Mouse (Mus musculus): Measurements from ENCODE around the gene Nrros. TPM values are rescaled to one million over a fixed set of nuclear protein-coding genes. Genes with fewer than 3 reads are reported as not detected.
A peak's percentile ranks its signal among the peaks of the same experiment; 100 is the strongest.

The Nrros gene
- 8.0 and 8.4 TPM in 2 replicates for polyA plus RNA-seq (2015; fragmentation: Nextera tagmentation; extraction: Ambion mirVana)

DNA sequence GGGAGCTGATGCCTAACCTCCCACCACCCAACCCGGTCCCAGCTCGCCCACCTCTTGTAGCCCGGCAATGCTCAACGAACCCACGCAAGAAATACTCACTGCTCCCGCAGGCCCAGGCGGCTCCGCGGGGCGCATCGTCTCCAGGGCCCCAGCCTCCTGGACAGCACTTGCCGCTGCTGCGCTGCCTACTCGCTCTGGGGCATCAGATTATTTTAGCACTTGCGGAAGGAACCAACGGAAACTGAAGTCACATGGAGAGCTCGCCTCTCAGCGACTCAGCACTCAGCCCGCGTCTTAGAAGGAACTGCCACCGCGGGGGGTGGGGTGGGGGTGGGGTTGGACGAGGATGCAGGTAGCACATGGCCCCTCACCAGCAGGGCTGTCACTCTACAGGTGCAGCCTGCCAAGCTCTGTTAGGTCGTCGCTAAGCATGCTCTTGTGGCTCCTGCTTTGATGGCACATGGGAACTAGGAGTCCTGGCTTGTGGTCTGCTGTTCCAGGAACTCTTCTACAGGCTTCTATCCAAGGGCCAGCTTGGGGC is at the start of gene Nrros:
Gene Nrros (minus strand): TSS at position 314 of the 541 bp plus-strand sequence.
- ATAC-seq (ENCODE audit: low FRiP score, low read depth), result no peak
- WGBS, result 2% methylated on average over 25 of the region's 25 CpGs
- H3K27ac ChIP-seq (replicated peaks), result no peak within 1 kb of the TSS
- no peaks in the 10 kb centered on the region for H3K9me3 ChIP-seq
- H3K4me3 ChIP-seq, result peak within 1 kb of the TSS; percentile 39
- peak within 1 kb of the TSS; percentile 45 for H3K9ac ChIP-seq
- H3K36me3 ChIP-seq, result no peaks in the 10 kb centered on the region
- H3K27me3 ChIP-seq, result peaks cover 9% of the 10 kb centered on the region; the same call in 1 of the 2 replicates
- peaks cover 9% of the 10 kb centered on the region for H3K4me1 ChIP-seq (replicated peaks)
- H3K4me2 ChIP-seq, result peak within 1 kb of the TSS; percentile 83

DNA sequence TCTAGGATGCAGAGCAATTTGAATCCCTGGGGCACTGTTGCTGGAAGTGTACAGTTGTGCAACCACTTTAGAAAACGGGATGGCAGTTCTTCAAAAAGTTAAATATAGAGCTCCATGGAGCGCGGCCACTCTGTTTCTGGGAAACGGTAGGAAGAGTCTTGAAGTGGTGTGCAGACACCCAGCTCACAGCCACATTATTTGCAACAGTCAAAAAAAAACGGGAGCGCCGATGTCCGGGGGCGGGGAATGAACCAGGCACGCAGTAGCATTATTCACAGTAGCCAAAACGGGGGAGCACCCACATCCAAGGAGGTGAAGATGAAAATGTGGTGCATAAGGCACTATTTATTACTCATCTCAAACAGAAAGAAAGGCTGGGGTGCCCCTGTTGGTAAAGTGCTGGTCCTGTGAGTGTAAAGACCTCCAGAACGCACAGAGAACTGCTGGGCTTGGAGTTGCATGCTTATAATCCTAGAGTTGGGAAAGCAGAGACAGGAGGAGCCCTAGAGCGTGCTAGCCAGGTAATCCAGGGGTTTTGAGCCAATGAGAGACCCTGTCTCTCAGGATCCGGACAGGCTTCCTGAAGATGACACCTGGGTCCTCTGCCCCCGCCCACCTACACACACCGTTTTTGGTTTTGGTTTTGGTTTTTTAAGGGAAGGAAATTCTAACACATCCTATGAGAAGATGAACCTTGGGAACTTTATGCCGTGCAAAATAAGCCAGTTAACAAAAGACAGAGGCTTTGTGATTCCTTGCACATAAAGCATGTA is 49.6 kb upstream of the Nrros start:
- no peak overlapping the region for H3K27ac ChIP-seq (replicated peaks)
- ATAC-seq (ENCODE audit: low FRiP score, low read depth), result no peak
- H3K4me1 ChIP-seq (replicated peaks), result no peaks in the 10 kb centered on the region
- H3K36me3 ChIP-seq, result no peaks in the 10 kb centered on the region
- H3K27me3 ChIP-seq, result no peaks in the 10 kb centered on the region
- no peak overlapping the region for H3K4me3 ChIP-seq
- H3K9ac ChIP-seq, result no peak overlapping the region
- H3K4me2 ChIP-seq, result no peak overlapping the region
- 81% methylated on average over 17 of the region's 17 CpGs for WGBS
- H3K9me3 ChIP-seq, result no peaks in the 10 kb centered on the region

DNA sequence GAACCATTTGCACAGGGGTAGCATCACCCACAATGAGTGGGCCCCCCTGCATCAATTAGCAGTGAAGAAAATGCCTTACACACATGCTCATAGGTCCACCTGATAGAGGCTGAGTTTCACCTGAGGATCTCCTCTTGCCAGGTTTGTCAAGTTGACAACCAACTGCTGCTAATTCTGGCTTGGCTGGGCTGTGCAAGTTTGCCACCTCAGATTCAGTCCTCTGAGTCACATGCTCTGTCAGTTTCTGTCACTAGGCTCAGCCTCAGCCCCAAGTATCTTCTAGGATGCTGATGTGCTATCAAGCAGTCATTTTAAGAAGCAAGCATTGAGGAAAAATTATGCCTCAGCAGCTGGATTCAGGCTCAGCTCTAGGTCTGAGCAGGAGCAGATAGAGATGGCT is 48.8 kb upstream of the Nrros start:
- no peaks in the 10 kb centered on the region for H3K9me3 ChIP-seq
- H3K36me3 ChIP-seq, result no peaks in the 10 kb centered on the region
- no peaks in the 10 kb centered on the region for H3K27me3 ChIP-seq
- no peak overlapping the region for H3K27ac ChIP-seq (replicated peaks)
- no peak overlapping the region for H3K4me3 ChIP-seq
- H3K4me2 ChIP-seq, result no peak overlapping the region
- no peak for ATAC-seq (ENCODE audit: low FRiP score, low read depth)
- H3K9ac ChIP-seq, result no peak overlapping the region
- H3K4me1 ChIP-seq (replicated peaks), result no peaks in the 10 kb centered on the region

DNA sequence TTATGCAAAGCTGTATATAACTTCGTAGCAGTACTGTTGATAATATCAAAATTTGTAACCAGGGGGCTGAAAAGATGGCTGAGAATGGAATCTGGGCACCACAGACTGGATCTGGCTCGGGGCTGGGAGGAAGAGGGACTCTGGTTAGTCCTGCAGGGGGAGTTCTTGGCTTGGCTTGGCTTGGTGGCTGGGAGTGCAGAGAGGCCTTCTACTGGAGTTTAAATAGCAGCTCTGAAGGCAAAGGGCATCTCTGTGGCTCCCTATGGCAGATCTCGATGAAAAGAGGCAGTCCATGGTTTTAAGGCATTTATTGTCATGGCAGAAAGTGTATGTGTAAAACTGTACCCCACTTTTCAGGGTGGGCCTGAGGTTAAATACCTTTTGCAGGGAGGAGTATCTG is 39.5 kb upstream of the Nrros start:
- WGBS, result 69% methylated on average over 3 of the region's 3 CpGs
- H3K4me2 ChIP-seq, result no peak overlapping the region
- no peaks in the 10 kb centered on the region for H3K36me3 ChIP-seq
- 0 out of 2 replicates have a peak, but pooled peaks cover 5% of the 10 kb centered on the region for H3K4me1 ChIP-seq (replicated peaks)
- H3K9me3 ChIP-seq, result no peaks in the 10 kb centered on the region
- H3K27me3 ChIP-seq, result no peaks in the 10 kb centered on the region
- no peak overlapping the region for H3K9ac ChIP-seq
- H3K27ac ChIP-seq (replicated peaks), result no peak overlapping the region
- ATAC-seq (ENCODE audit: low FRiP score, low read depth), result no peak
- H3K4me3 ChIP-seq, result no peak overlapping the region

DNA sequence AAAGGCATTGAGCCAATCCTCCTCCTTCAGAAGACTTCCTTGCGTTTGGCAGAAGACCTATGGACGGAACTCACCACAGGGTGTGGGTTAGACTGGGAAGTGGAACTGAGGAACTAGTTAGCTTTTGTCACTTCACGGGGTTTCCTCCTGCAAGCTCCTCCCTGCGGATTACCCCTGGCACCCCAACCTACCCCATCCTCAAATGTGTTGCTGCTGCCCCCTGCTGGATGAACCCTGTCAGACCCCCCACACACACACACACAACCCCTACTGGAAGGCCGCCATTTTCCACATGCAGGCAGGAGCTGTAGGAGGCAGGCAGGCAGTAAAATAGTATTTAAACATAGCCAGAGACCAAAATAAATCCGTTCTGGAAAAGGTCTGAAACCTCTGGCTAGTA is 37.3 kb upstream of the Nrros start:
- 0 out of 2 replicates have a peak, but pooled peaks cover 5% of the 10 kb centered on the region for H3K4me1 ChIP-seq (replicated peaks)
- H3K27ac ChIP-seq (replicated peaks), result no peak overlapping the region
- WGBS, result 83% methylated on average over 6 of the region's 6 CpGs
- no peak overlapping the region for H3K4me3 ChIP-seq
- no peaks in the 10 kb centered on the region for H3K9me3 ChIP-seq
- no peaks in the 10 kb centered on the region for H3K27me3 ChIP-seq
- ATAC-seq (ENCODE audit: low FRiP score, low read depth), result no peak
- no peak overlapping the region for H3K9ac ChIP-seq
- H3K36me3 ChIP-seq, result no peaks in the 10 kb centered on the region
- no peak overlapping the region for H3K4me2 ChIP-seq

DNA sequence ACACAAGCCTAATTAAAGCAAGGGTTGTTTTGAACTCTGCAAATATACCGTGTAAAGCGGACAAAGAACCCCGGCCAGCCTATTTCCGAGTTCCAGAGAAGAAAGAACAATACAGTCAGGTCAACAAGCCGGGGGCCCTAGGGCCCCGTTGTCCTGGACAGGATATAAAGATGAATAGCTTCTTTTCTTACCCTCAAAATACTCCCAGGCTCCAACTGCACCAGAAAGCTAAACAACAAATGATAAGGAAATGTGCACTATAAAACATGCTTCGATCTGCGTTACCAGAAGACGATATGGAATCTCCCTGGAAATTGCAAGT is 35.6 kb upstream of the Nrros start:
- Histone ChIP-seq H3K9ac (no peak overlapping the region), H3K27ac (replicated peaks) (peak overlapping the region; percentile 70; the same call in 1 of the 2 replicates), H3K27me3 (no peaks in the 10 kb centered on the region), H3K4me1 (replicated peaks) (0 out of 2 replicates have a peak, but pooled peaks cover 5% of the 10 kb centered on the region), H3K4me2 (peak overlapping the region; percentile 47), H3K9me3 (no peaks in the 10 kb centered on the region), H3K36me3 (no peaks in the 10 kb centered on the region), H3K4me3 (0 out of 2 replicates have a peak overlapping the region, but pooled peaks have one; percentile 20)
- 26% methylated on average over 9 of the region's 9 CpGs for WGBS
- ATAC-seq (ENCODE audit: low FRiP score, low read depth), result 0 out of 2 replicates have a peak, but pooled peaks have one; percentile 8

DNA sequence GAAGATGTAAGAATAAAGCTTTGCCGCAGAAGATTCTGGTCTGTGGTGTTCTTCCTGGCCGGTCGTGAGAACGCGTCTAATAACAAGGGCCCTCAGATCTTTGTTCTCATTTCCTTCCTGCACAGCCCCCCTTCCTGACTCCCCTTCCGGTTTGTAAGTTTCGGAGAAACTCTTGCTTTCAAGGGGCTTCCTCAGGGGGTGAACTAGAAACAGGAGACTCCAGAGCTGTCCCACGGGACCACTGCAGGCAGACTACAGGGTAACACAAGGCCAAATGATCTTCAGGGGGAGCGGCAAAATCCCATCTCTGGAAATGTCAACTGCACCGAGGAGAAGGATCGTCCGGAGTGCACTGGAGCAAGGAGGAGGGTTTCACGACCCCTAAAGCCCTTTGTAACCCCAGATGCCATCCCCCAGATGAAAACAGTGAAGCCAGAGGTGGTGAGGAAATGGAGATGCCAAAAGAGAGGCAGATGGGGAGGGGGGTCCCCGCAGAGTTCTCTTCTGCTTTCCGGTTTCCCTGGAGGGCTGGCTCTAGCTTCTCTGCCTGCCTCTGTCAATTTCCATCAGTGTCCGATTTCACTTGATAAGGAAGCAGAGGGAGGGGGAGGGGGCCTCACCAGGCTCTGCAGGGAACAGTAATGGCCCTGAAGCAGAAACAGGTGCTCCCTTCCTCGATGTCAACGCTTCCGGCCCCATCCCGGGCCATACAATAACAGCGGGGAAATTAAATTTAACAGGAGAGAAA is 35.0 kb upstream of the Nrros start:
- Histone ChIP-seq H3K4me2 (peak overlapping the region; percentile 47), H3K27ac (replicated peaks) (peak overlapping the region; percentile 70), H3K9me3 (no peaks in the 10 kb centered on the region), H3K9ac (0 out of 2 replicates have a peak overlapping the region, but pooled peaks have one; percentile 16), H3K27me3 (no peaks in the 10 kb centered on the region), H3K36me3 (no peaks in the 10 kb centered on the region), H3K4me1 (replicated peaks) (0 out of 2 replicates have a peak, but pooled peaks cover 5% of the 10 kb centered on the region), H3K4me3 (peak overlapping the region; percentile 20)
- 50% methylated on average over 21 of the region's 21 CpGs for WGBS
- ATAC-seq (ENCODE audit: low FRiP score, low read depth), result 0 out of 2 replicates have a peak, but pooled peaks have one; percentile 42

DNA sequence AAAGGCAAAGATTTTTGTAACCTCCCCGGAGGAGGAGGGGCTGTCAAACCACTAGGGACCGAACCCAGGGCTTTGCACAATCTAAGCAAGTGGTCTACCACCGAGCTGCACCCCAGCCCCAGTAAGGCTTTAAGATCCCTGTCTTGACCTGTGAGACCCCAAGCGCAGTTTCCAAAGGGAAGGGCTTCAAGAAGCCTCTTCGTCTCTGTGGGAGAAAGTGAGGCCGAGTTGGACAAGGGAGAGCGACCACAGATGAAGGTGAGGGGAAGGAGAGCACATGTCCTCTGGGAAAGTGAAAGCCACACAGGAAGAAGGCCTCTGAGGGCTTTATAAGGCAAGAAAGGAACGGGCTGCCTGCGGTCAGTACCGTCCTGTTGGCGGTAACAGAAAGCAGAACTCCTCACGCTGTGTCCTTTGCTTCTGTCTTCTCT is 24.6 kb upstream of the Nrros start:
- H3K4me1 ChIP-seq (replicated peaks), result no peaks in the 10 kb centered on the region
- no peaks in the 10 kb centered on the region for H3K36me3 ChIP-seq
- no peak for ATAC-seq (ENCODE audit: low FRiP score, low read depth)
- no peak overlapping the region for H3K9ac ChIP-seq
- 62% methylated on average over 11 of the region's 12 CpGs for WGBS
- H3K4me3 ChIP-seq, result no peak overlapping the region
- H3K27me3 ChIP-seq, result no peaks in the 10 kb centered on the region
- H3K9me3 ChIP-seq, result no peaks in the 10 kb centered on the region
- H3K27ac ChIP-seq (replicated peaks), result no peak overlapping the region
- H3K4me2 ChIP-seq, result no peak overlapping the region

DNA sequence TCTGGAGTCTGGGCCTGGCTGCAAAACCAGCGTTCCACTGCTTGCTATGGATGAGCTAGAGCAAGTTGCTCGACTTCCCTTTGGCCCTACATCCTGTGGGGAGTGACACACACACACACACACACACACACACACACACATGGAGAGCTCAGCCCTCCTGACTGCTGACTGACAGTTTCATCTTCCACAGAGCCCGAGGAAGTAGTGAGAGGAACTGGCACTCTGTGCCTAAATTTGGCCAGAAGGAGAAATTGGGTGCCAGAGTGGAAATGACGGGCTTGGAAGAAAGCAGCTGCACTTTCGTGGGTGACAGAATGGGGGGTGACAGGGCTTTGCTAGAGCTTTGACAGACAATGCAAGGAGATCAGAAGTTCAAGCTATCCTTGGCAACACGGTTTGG is 23.7 kb upstream of the Nrros start:
- H3K4me2 ChIP-seq, result no peak overlapping the region
- ATAC-seq (ENCODE audit: low FRiP score, low read depth), result no peak
- no peaks in the 10 kb centered on the region for H3K9me3 ChIP-seq
- H3K9ac ChIP-seq, result no peak overlapping the region
- WGBS, result 61% methylated on average over 6 of the region's 6 CpGs
- no peaks in the 10 kb centered on the region for H3K27me3 ChIP-seq
- H3K4me1 ChIP-seq (replicated peaks), result no peaks in the 10 kb centered on the region
- H3K36me3 ChIP-seq, result no peaks in the 10 kb centered on the region
- no peak overlapping the region for H3K4me3 ChIP-seq
- no peak overlapping the region for H3K27ac ChIP-seq (replicated peaks)

DNA sequence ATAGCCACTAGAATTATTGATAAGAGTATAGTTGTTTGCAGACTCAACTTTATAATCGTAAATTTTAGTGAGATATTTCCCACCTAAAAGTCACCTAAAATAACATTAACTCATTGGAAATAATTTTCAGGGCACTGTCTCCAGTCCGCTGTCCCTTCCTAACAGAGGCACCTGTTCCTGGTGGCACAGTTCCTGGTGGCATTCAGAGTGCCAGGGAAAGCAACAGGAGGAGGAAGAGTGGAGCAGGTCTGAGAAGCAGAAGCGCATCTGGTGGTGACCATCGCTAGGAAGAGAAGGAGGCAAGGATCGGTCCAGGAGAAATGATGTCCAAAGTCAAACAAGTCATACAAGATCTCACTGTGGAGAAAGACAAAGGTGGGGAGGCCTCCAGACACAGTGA is 20.7 kb upstream of the Nrros start:
- no peak overlapping the region for H3K27ac ChIP-seq (replicated peaks)
- no peak overlapping the region for H3K4me3 ChIP-seq
- no peak overlapping the region for H3K4me2 ChIP-seq
- H3K9ac ChIP-seq, result no peak overlapping the region
- H3K4me1 ChIP-seq (replicated peaks), result no peaks in the 10 kb centered on the region
- ATAC-seq (ENCODE audit: low FRiP score, low read depth), result no peak
- no peaks in the 10 kb centered on the region for H3K36me3 ChIP-seq
- WGBS, result 96% methylated on average over 5 of the region's 5 CpGs
- H3K27me3 ChIP-seq, result no peaks in the 10 kb centered on the region
- no peaks in the 10 kb centered on the region for H3K9me3 ChIP-seq

DNA sequence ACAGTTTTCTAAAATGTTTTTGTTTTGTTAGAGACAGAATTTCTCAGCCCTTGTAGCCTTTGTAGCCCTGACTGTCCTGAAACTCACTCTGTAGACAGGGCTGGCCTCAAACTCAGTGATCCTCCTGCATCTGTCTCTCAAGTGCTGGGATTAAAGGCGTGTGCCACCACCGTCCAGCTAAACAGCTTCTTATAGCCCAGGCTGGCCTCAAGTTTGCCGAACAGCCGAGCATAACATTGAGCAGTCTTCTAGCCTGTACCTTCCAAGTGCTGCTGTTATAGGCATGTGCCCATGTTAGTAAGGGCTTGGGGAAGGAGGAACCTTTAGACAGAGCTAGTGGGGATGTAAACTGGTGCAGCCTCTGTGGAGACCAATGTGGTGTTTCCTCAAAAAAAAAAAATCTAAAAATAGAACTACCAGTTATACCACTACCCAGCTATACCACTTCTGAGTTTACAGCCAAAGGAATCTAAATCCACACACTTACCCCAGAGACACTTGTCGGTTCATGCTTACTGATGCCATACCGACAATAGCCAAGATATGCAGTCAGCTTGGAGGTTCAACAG is 14.0 kb upstream of the Nrros start, which contains the start of gene Bex6:
Gene Bex6 (plus strand): TSS at position 491 of the 569 bp plus-strand sequence.
- 89% methylated on average over 6 of the region's 6 CpGs for WGBS
- H3K36me3 ChIP-seq, result no peaks in the 10 kb centered on the region
- H3K4me2 ChIP-seq, result no peak within 1 kb of the TSS
- no peaks in the 10 kb centered on the region for H3K27me3 ChIP-seq
- H3K27ac ChIP-seq (replicated peaks), result no peak within 1 kb of the TSS
- no peak within 1 kb of the TSS for H3K9ac ChIP-seq
- no peak for ATAC-seq (ENCODE audit: low FRiP score, low read depth)
- no peaks in the 10 kb centered on the region for H3K9me3 ChIP-seq
- no peaks in the 10 kb centered on the region for H3K4me1 ChIP-seq (replicated peaks)
- H3K4me3 ChIP-seq, result no peak within 1 kb of the TSS

All from hindbrain, embryonic 15.5 days (tissue).